Mouse (Mus musculus): ENCODE results near the gene Kdelr1. TPM values are rescaled to one million over a fixed set of nuclear protein-coding genes. Genes with fewer than 3 reads are reported as not detected.
A peak's percentile ranks its signal among the peaks of the same experiment; 100 is the strongest.
"Not testable (repeated sequence)": the region's sequence is repeated elsewhere in the genome, so short reads cannot be mapped to it uniquely, and the experiment has no call there.

Kdelr1 gene
- total RNA-seq, 2 experiments from 2014 or later, result 125 to 140 TPM

DNA sequence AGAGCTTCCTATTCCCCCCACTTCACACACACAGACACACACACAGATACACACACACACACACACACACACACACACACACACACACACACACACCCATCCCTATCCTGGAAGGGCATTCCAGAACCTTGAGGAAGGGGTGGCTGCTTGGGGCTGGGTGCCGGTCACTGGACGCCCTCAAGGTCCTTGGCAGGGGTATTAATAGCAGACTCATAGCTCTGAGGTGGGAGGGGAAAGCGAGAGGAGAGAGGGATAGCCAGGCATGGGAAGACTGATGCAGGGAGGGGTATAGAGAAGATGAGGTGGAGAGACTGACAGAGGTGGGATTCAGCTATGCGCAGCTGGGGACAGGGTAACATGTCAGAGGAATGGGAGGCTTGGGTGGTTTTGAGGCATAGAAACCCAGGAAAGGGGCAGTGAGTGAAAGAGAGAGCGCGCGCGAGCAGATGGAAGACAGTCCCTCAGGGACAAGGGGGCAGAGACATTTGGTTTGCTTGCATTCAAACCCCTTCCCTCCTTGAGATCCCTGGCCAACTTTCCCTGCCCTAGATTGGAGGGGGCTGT is 3.4 kb upstream of the Kdelr1 start:
- no peak for DNase-seq (ENCODE audit: low spot score in 2 of 2)

DNA sequence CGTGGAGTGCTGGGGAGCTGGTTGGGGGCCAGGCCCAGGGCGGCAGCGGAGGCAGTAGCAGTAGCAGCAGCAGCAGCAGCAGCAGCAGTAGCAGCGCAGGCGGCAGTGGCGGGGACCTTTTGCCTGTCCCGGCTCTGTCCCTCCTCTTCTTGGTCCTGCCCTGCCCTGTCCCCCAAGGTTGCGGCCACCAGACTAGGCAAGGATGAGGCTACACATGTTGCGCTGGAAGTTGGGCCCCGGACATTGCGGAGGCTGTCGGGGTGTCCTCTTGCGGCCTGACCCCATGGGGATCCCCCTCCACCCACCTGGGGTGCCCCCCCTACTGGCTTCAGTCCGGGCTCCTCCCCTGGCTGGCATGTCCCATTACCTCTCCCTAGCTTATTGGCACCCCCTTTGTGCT is 2.8 kb upstream of the Kdelr1 start:
- no peak for DNase-seq (ENCODE audit: low spot score in 2 of 2)

DNA sequence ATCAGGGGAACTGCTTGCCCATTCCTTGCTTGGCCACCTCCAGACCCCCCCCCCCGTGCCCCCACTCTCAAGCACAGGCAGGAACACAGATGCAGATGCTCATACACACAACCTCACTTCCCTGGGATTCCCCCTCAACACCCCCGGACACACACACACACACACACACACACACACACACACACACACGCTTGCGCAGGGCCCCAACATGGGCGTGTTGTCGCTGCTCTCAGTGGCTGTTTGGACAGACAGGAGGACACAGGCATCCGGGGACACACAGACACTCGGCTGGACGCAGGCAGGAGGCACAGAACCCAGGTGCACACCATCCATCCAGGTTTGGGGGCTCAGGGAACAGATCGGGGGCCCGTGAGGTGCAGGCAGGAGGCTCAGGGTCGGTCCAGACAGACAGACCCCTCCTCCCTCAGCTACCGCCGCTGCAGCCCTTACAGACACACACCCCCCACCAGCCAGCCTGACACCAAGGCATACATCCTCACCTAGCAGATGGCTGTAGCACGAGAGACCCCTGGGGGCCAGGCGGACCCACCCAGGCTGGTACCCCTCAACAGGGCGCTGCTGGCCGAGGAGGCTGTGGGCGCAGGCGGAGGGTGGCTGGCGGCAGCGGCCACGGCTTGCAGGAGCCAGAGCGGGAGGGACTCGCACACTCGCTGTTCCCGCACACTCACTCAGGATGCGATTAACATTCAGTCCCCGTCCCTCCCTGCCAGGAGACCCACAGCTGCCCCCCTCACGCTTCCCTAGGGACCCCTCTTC is 2.1 kb upstream of the Kdelr1 start:
- no peak for DNase-seq (ENCODE audit: low spot score in 2 of 2)

DNA sequence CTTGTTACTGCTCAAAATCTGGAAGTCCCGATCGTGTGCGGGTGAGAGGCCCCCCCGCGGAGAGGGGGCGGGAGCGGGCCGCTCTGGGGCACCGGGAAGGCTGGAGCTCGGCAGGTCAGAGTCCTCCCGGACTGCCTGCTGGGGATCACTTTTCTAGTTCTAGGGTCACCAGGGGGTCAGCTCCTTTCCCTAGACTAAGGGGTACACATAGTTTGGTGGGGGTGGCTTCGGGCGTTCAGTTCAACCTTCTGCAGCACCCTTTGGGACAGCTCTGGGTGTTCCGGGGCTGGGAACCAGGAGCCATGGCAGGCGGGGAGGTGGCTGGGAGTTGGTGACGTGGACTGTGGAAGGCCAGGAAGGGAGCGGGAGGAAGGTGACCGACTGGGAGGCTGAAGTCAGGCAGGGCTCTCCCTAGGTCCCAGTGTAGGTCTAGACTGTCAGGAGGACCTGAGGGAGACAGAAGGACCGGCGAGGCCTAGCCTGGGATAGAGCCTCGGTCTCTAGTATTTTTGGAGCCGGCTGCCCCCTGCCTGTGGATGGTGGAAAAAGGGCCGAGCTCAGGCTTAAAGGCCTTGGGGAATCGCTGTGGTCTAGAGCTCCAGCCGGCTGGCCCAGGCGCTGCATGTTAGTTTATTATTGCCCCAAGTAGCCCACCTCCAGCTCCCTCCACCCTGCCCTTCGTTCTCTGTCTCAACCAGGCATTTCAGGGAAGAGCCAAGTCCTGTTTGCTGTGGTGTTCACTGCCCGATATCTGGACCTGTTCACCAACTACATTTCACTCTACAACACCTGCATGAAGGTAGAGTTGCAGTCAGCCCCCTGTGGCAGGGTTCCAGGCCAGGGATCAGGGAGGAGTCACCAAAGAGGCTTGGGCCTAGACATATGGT is 732 bp downstream of the Kdelr1 start:
- peak; percentile 61 to 75 for DNase-seq (ENCODE audit: low spot score in 2 of 2)

DNA sequence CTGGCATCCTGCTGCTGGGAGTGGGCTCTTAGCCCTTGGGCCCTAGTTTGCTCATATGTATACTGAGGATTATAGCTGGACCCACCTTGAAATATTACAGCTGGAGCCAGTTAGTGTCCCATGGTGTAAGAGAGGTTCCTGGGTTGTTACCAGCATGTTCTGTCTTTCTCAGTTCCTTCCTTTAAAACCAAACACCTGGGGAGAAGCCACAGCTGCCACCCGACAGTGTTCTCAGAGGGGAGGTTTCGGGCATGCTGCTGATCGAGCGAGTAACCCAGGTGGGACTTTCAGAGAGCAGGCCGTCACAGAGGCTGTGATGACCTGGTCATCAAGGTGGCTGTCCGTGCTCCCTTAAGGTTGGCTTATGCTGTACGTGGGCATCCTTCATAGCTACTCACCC is 4.3 kb downstream of the Kdelr1 start:
- no peak for DNase-seq (ENCODE audit: low spot score in 2 of 2)

DNA sequence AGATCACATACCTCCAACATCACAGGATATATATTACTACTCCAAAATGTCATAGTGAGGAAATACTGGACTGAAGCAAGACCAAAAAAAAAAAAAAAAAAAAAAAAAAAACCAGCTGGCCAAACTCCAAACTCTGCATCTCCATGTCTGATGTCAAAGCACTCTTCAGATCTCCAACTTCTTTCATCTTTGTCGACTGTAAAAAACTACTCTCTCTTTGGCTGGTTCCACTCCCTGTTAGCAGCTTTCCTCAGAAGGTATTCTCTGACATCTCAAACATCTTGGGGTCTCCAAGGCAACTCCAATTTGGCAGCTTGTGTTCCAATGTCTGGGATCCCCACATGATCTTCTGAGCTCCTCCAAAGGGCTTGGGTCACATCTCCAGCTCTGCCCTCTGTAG is 5.7 kb downstream of the Kdelr1 start, which contains the start of gene Grin2d:
TSS of gene Grin2d (minus strand) at position 101 of the 400 bp plus-strand sequence.
- not testable (repeated sequence) for DNase-seq (ENCODE audit: low spot score in 2 of 2)

DNA sequence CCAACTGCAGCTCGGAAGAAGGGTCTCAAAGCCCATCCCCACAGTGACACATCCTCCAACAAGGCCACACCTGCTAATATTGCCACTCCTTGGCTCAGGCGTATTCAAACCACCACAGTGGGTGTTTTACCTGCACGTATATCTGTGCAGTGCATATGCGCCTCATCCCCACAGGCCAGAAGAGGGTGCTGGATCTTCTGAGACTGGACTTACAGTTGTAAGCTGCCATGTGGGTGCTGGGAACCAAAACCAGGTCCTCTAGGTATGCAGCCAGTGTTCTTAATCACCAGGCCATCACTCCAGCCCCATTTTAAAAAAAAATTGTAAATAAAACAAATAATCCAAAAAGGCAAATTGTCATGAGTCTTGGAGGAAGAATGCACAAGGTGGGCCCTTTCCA is 8.0 kb downstream of the Kdelr1 start:
- no peak for DNase-seq (ENCODE audit: low spot score in 2 of 2)

DNA sequence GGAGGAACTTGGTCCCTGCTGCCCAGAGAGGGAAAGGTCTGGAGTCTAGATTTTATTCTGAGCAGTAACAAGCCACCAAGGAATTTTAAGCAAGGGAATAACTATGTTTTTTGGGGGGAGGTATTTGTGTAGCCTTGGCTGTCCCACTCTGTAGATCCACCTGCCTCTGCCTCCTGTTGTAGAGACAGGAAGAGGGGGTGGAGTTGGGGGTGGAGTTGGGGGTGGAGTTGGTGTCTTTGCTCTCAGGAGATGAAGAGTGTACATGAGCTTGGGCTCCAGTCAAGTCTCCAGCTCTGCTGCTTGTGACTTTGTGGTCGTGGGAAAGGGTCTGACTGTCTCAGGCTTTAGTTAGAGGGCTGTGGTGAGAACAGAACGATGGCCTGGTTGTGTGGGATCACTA is 8.4 kb downstream of the Kdelr1 start:
- DNase-seq (ENCODE audit: low spot score in 2 of 2), result no peak

DNA sequence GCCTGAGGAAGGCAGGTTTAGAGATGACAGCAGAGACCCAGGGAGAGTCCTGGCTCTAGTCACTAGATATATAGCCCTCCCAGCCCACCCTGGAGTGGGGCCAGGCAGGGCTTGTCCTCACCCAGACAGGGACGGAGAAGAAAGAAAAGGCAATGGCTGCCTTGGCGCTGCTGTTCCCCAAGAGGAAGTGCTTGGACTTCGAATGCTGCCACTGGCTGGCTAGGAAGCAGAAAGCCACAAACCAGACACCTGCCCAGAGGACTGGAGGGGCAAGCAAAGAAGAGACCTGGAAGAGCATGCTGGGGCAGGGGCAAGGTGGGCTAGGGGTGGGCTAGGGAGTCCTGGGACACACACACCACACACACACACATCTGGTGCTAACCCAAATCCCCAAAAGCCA is 14.7 kb downstream of the Kdelr1 start:
- DNase-seq (ENCODE audit: low spot score in 2 of 2), result no peak

DNA sequence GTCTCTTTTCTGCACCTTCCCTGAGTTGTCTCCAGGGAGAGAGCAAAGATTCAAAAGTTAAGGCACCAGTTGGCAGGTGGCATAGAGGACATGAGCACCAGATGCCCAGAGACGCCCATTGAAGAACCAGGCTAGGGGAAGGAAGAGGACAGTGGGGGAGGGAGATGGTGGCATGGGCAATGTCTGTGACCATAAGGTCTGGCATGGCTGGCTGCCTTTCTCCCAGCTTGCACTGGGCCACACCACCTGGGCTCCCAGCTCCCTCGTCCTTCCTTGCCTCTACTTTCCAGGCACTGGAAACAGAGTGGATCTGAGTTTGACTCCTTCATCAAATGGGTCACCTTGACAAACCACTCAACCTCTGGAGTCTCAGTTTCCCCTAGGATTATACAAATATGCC is 20.1 kb downstream of the Kdelr1 start:
- DNase-seq (ENCODE audit: low spot score in 2 of 2), result no peak

DNA sequence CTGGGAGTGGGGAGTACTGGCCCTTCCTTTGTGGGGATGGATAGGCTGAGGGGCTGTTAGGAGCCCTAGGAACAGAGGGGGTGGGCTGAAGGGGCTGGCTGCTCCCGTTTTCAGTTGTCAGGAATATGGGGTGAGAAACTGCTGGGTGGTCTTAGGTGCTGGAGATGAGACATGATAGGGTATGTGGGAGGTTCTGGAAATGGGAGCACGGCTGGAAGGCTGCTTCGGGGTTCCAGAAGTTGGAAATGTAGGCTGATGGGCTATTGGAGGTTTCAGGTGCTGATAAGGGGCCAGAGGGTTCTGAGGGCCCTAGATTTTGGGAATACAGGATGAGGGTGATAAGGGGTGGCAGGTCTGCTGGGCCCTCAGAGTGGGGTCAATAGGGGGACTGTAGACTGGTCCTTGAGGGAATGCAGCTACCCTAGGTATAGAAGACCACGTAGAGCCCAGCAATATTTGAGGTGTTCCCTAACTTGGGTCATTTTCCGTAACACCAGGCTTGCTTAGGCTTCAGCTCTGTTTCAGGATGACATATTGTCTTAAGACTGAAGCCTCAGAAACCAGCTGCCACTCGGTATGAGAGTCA is 23.5 kb downstream of the Kdelr1 start:
- no peak for DNase-seq (ENCODE audit: low spot score in 2 of 2)

DNA sequence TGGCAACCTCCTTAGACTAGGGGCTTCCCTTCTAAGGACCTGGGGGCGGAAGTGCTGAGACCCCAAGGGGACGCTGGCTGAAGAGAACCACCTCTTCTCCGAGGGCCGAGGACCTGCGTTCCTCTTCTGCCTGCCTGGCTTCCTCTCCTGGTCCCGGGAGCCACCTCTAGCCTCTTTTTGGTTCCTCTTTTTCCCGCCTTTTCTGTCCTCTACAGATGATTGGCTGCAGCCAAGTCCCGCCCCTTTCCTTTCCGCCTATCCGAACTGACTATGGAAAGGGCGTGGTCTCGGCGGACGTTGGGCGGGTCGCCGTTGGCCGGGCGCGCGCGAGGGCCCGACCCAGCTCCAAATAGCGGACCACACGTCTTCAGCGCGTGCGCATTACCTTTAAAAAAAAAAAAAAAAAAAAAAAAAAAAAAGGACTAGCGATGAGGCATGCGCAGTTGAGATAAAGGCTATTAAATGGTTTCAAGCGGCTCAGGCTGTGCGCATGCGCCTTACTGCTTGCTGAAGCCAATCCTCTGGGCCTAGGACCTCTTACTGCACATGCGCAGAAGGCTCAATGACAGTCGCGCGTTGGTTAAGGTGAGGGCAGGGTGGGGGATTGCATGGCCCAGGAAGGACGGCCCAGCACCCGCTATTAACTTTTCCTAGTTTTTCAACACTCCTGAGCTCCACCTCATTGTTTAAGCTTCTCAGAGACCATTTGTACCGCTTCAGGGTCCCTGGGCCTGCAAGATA is 24.1 kb downstream of the Kdelr1 start, which contains the start of the genes Syngr4 and Tmem143:
TSS of gene Syngr4 (minus strand) at position 198 of the 741 bp plus-strand sequence.
TSS of gene Tmem143 (plus strand) at position 425 of the 741 bp plus-strand sequence.
- DNase-seq (ENCODE audit: low spot score in 2 of 2), result peak; percentile 91 to 92

DNA sequence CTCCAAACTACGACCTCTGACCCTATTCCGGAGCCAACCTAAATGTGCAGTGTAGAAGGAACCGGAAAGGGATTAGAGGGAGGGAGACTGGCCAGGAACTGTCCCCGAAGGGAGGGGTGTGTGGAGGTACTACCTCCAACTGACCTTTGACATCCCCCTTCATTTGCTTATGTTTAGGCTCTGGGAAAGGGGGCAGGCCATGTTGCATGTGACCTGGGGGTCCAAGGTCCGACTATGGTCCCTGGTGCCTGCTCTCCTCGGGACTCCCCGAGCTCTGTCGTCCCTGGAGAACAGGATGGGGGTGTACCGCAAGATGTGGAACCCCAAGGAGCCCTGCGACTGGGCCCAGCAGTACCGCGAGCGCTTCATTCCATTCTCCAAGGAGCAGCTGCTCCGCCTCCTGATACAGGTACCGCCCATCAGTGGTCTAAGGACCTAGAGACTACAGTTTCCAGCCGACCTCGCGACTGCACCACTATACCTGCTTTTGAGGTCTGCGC is 24.7 kb downstream of the Kdelr1 start:
- DNase-seq (ENCODE audit: low spot score in 2 of 2), result peak; percentile 47 to 53

DNA sequence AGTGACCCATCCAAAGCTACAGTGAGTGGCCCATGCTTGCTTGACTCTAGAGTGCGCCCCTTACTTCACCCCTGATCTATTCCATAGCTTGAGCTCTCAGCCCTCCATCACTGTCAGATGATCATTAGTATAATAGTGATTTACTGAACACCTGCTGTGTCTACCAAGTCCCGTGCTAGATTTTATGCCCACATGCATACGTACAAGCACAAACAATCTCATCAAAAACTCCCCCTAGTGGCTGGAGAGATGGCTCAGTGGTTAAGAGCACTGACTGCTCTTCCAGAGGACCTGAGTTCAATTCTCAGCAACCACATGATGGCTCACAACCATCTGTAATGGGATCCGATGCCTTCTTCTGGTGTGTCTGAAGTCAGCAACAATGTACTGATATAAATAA is 25.6 kb downstream of the Kdelr1 start:
- DNase-seq (ENCODE audit: low spot score in 2 of 2), result not testable (repeated sequence)

DNA sequence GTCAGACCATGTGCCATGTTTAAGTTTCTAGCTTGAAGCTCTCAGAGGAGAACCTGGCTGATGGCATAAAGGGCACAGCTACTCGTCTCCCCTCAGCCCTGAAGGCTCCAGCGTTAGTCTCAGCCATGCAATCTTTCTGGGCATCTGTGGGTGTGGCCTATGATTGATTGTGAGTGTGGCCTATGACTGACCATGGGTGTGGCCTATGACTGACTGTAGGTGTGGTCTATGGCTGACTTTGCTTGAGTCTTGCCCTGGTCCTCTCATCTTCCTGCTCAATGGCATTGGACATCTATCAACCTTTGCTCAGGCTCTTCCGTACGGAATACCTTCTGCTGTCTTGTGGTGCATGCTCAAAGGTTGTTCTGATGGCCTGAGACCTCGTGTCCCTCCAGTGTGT is 29.0 kb downstream of the Kdelr1 start:
- DNase-seq (ENCODE audit: low spot score in 2 of 2), result no peak

DNA sequence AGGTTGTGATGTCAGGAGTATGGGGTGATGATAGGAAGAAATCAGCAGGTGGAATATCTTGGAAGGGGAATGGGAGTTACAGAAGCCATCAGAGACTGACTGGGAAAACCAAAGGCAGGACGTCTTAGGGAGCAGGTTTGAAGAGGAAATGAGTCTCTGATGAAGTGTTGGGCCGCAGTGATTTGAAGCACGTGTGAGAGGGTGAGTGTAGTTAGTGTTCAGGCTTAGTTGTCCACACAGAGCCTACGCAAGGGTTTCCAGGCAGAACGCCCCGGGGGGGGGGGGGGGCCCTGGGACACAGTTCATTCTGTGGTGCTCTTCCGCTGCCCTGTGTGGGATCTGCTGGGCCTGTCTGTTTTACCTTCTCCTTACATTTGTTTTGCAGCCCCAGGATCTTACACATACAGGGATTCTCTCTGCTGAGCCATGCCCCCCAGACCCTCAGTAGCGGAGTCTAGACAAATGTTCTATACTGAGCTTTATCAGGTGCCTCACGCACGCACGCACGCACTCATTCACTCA is 30.0 kb downstream of the Kdelr1 start:
- no peak for DNase-seq (ENCODE audit: low spot score in 2 of 2)

DNA sequence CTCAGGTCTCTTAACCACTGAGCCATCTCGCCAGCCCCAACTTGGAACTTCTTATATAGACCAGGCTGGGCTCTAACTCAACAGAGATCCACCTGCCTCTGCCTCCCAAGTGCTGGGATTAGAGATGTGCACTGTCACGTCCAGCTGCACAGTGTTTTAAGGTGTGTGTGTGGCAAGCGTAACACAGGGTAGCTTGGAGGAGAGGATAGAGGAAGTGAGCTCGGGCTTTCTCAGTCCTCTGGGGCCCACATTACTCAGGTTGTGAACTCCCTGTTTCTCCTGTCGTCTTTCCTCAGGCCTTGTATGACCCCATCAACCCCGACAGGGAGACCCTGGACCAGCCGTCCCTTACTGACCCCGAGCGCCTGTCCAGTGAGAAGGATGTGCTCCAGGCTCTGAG is 34.0 kb downstream of the Kdelr1 start:
- no peak for DNase-seq (ENCODE audit: low spot score in 2 of 2)

DNA sequence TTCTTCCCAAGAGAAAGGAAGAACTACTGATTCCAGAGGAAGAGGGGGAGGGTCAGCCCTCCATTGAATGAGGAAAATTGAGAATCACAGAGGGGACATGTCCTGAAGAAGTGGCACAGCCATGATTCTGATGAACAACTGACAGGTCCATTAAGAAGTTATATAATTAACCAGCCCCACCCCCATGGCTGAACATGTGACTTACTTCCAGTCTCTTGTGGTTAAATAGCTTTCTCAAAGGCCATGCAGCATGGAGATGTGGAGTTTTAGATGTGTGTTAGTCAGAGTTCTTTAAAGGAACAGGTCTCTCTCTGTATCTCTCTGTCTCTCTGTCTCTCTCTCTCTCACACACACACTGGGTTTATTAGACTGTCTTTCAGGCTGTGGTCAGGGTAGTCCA is 35.8 kb downstream of the Kdelr1 start:
- no peak for DNase-seq (ENCODE audit: low spot score in 2 of 2)

DNA sequence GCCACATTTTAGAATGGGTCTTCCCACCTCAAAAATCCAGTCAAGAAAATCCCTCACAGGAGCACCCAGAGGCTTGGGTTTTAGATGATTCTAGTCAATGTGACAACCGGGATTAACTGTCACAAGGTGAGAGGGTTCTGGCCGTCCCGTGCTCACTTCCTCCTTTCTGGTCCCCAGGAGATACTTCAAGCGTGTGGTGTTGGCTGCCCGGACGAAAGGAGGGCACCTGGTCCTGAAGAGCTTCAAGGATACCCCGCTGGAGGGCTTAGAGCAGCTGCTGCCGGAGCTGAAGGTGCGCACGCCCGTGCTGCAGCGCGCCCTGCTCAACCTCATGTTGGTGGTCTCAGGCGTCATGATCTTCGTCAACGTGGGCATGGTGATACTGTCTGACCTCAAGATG is 36.6 kb downstream of the Kdelr1 start:
- no peak for DNase-seq (ENCODE audit: low spot score in 2 of 2)

DNA sequence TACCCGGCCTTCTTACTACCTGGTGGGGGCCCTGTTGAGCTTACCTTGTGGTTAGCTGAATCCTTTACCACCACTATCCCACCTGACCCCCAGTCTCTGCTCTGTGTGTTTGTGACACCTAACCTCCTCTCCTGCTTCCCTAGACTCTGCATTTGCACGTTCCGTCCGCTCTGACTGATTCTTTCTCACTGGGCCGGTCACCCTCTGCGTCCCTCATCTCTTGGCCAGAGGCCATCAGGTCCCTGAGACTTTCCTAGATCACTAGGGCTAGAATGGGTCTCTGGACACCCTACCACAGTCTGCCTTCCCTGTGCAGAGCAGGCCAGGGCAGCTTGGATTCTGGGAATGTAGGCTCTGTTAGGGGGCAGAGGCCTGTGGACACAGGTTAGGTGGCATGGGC is 41.5 kb downstream of the Kdelr1 start:
- no peak for DNase-seq (ENCODE audit: low spot score in 2 of 2)
